ENCODE assay signal across 8 mouse cellular contexts in genomic region chr5:122987211-122988020, GRCm38 (mm10). TPM values are rescaled to one million over a fixed set of nuclear protein-coding genes. Genes with fewer than 3 reads are reported as not detected.
DNase-seq lines count a peak whose midpoint lies in the region; ATAC-seq and TF ChIP-seq lines count a peak whose summit lies in the region.

No protein-coding gene starts in this region.

- no peak for TF ChIP-seq EP300 in stomach, postnatal 0 days (optimal IDR thresholded peaks at IDR 0.05)

- H3K4me2 ChIP-seq in stomach, postnatal 0 days (replicated peaks; ENCODE audit: low read depth) = peak overlapping the region; percentile 93

- peaks cover 57% of the 10 kb centered on the region for H3K4me1 ChIP-seq in heart, embryonic 10.5 days
- peaks cover 4% of the 10 kb centered on the region; the same call in 1 of the 2 replicates for H3K4me1 ChIP-seq in stomach, postnatal 0 days (replicated peaks; ENCODE audit: control insufficient read depth, insufficient read depth)

- no peaks in the 10 kb centered on the region for H3K9me3 ChIP-seq in heart, embryonic 10.5 days
- H3K9me3 ChIP-seq in stomach, postnatal 0 days (ENCODE audit: control insufficient read depth, low read length) = no peaks in the 10 kb centered on the region

- 2% methylated on average over 39 of the region's 39 CpGs for WGBS in heart, embryonic 10.5 days
- WGBS in stomach, postnatal 0 days = 9% methylated on average over 39 of the region's 39 CpGs

- H3K27me3 ChIP-seq in heart, embryonic 10.5 days (ENCODE audit: insufficient read depth, poor library complexity, severe bottlenecking) = no peaks in the 10 kb centered on the region
- no peaks in the 10 kb centered on the region for H3K27me3 ChIP-seq in stomach, postnatal 0 days (ENCODE audit: control insufficient read depth, insufficient read depth, low read length)

- peak overlapping the region; percentile 66 for H3K4me3 ChIP-seq in heart, embryonic 10.5 days
- peak overlapping the region; percentile 65 for H3K4me3 ChIP-seq in stomach, postnatal 0 days (ENCODE audit: low read depth, low read length)

- peaks cover 13% of the 10 kb centered on the region for H3K36me3 ChIP-seq in heart, embryonic 10.5 days
- H3K36me3 ChIP-seq in stomach, postnatal 0 days (ENCODE audit: control insufficient read depth, insufficient read depth, low read length) = no peaks in the 10 kb centered on the region

- H3K27ac ChIP-seq in heart, embryonic 10.5 days = peak overlapping the region; percentile 99
- no peak overlapping the region for H3K27ac ChIP-seq in stomach, postnatal 0 days (replicated peaks)

- 0 out of 2 replicates have a peak, but pooled peaks have one; percentile 5 for ATAC-seq in stomach, postnatal 0 days (ENCODE audit: low FRiP score, low TSS enrichment)

- peak overlapping the region; percentile 63 for H3K9ac ChIP-seq in stomach, postnatal 0 days (ENCODE audit: low read length)

- TF ChIP-seq CTCF in stomach, postnatal 0 days (IDR thresholded peaks at IDR 0.05; ENCODE audit: low read depth) = no peak

- peak; percentile 27 to 64 for DNase-seq in adrenal gland, adult (ENCODE audit: inconsistent age in 2 of 2, low spot score in 1 of 2)
- no peak for DNase-seq in adrenal gland, adult 8-10 months
- peak; percentile 78 for DNase-seq in 416B (ENCODE audit: low read depth)
- DNase-seq in cerebellum, postnatal 10 days = peak; percentile 70 to 73
- DNase-seq in heart, embryonic 10.5 days (ENCODE audit: low spot score) = no peak
- DNase-seq in kidney, postnatal 4 days = peak; percentile 72 to 77
- DNase-seq in mesoderm, embryonic 11.5 days (ENCODE audit: low read depth, low spot score) = peak; percentile 41
- DNase-seq in stomach, postnatal 0 days (ENCODE audit: low spot score) = peak; percentile 43

RNA-seq across cellular contexts. Expression of gene Kdm2b, which starts 2.2 kb away (rescaled TPM):
- total RNA-seq in adrenal gland, adult 8-10 months (2022) = 10 to 100 TPM; 16.9 to 20.0 (median 18.5) TPM
- 35.5 and 47.1 TPM in 2 replicates for polyA plus RNA-seq in heart, embryonic 10.5 days (2016; fragmentation: Nextera tagmentation; extraction: Ambion mirVana)
- polyA plus RNA-seq in stomach, postnatal 0 days (2015; fragmentation: Nextera tagmentation; extraction: Ambion mirVana) = 15.3 and 15.5 TPM in 2 replicates

RNA-seq across cellular contexts. Expression of gene Orai1, which starts 27.5 kb away (rescaled TPM):
- total RNA-seq in adrenal gland, adult 8-10 months (2022) = 10 to 100 TPM; 11.5 to 13.5 (median 12.0) TPM
- 13.4 and 14.4 TPM in 2 replicates for polyA plus RNA-seq in heart, embryonic 10.5 days (2016; fragmentation: Nextera tagmentation; extraction: Ambion mirVana)
- polyA plus RNA-seq in stomach, postnatal 0 days (2015; fragmentation: Nextera tagmentation; extraction: Ambion mirVana) = 29.6 TPM in 2 replicates

RNA-seq across cellular contexts. Expression of gene Morn3, which starts 59.4 kb away (rescaled TPM):
- total RNA-seq in adrenal gland, adult 8-10 months (2022) = not detected
- polyA plus RNA-seq in heart, embryonic 10.5 days (2016; fragmentation: Nextera tagmentation; extraction: Ambion mirVana) = not detected in 2 replicates
- 0.41 TPM in 1 of 2 replicates, not detected in the other for polyA plus RNA-seq in stomach, postnatal 0 days (2015; fragmentation: Nextera tagmentation; extraction: Ambion mirVana)

Comparison
In these comparisons a context has a peak if more than half of its experiments do, and no peak if none do; other contexts are left out.
1. DNase-seq: peak in adrenal gland, adult (2 of 2), 416B (single experiment), cerebellum, postnatal 10 days (2 of 2), kidney, postnatal 4 days (2 of 2), mesoderm, embryonic 11.5 days (single experiment) and stomach, postnatal 0 days (single experiment); none in adrenal gland, adult 8-10 months (single experiment) and heart, embryonic 10.5 days (single experiment).